Mouse (Mus musculus): ENCODE data around the gene Mical3. TPM values are rescaled to one million over a fixed set of nuclear protein-coding genes. Genes with fewer than 3 reads are reported as not detected.

Gene Mical3
- polyA plus RNA-seq, 1 experiment from 2014 or later, result 12.9 TPM

GRCm38 (mm10) chr6:121004959-121005358 lies 125.8 kb downstream of the Mical3 start:
- WGBS, result 32% methylated on average over 4 of the region's 4 CpGs
- no peak overlapping the region for H3K4me2 ChIP-seq (ENCODE audit: low read length)
- H3K36me3 ChIP-seq (ENCODE audit: control insufficient read depth, insufficient read depth, low read length), result peaks cover 25% of the 10 kb centered on the region
- DNase-seq (ENCODE audit: low spot score) (no peak), ATAC-seq (replicated peaks; ENCODE audit: low FRiP score, low TSS enrichment, low read depth) (no peak)
- no peak overlapping the region for H3K27ac ChIP-seq (ENCODE audit: low read depth)
- no peaks in the 10 kb centered on the region for H3K27me3 ChIP-seq (replicated peaks; ENCODE audit: control insufficient read depth, insufficient read depth, low read length)
- H3K4me1 ChIP-seq (replicated peaks; ENCODE audit: control insufficient read depth, insufficient read depth, low read length), result no peaks in the 10 kb centered on the region; the same call in 1 of the 2 replicates
- no peak overlapping the region for H3K9ac ChIP-seq (ENCODE audit: low read length)
- H3K4me3 ChIP-seq (ENCODE audit: low read depth, low read length), result no peak overlapping the region
- H3K9me3 ChIP-seq (ENCODE audit: control insufficient read depth, low read length), result no peaks in the 10 kb centered on the region

- Histone ChIP-seq H3K4me2 (ENCODE audit: low read length) (no peak overlapping the region), H3K27ac (ENCODE audit: low read depth) (no peak overlapping the region), H3K27me3 (replicated peaks; ENCODE audit: control insufficient read depth, insufficient read depth, low read length) (no peaks in the 10 kb centered on the region), H3K4me1 (replicated peaks; ENCODE audit: control insufficient read depth, insufficient read depth, low read length) (no peaks in the 10 kb centered on the region; the same call in 1 of the 2 replicates), H3K9ac (ENCODE audit: low read length) (no peak overlapping the region), H3K4me3 (ENCODE audit: low read depth, low read length) (no peak overlapping the region), H3K9me3 (ENCODE audit: control insufficient read depth, low read length) (no peaks in the 10 kb centered on the region), H3K36me3 (ENCODE audit: control insufficient read depth, insufficient read depth, low read length) (peaks cover 25% of the 10 kb centered on the region)
- no peak for DNase-seq (ENCODE audit: low spot score)
- 82% methylated on average over 3 of the region's 3 CpGs for WGBS
- ATAC-seq (replicated peaks; ENCODE audit: low FRiP score, low TSS enrichment, low read depth), result no peak
Measured at GRCm38 (mm10) chr6:121002952-121003351, 127.8 kb downstream of the Mical3 start.

GRCm38 (mm10) chr6:120999860-121000526 lies 130.8 kb downstream of the Mical3 start:
- H3K9me3 ChIP-seq (ENCODE audit: control insufficient read depth, low read length), result no peaks in the 10 kb centered on the region
- peaks cover 22% of the 10 kb centered on the region for H3K36me3 ChIP-seq (ENCODE audit: control insufficient read depth, insufficient read depth, low read length)
- no peak overlapping the region for H3K27ac ChIP-seq (ENCODE audit: low read depth)
- H3K4me2 ChIP-seq (ENCODE audit: low read length), result no peak overlapping the region
- ATAC-seq (replicated peaks; ENCODE audit: low FRiP score, low TSS enrichment, low read depth), result no peak
- H3K4me1 ChIP-seq (replicated peaks; ENCODE audit: control insufficient read depth, insufficient read depth, low read length), result no peaks in the 10 kb centered on the region; the same call in 1 of the 2 replicates
- DNase-seq (ENCODE audit: low spot score), result no peak
- 82% methylated on average over 8 of the region's 8 CpGs for WGBS
- no peak overlapping the region for H3K4me3 ChIP-seq (ENCODE audit: low read depth, low read length)
- no peak overlapping the region for H3K9ac ChIP-seq (ENCODE audit: low read length)
- no peaks in the 10 kb centered on the region for H3K27me3 ChIP-seq (replicated peaks; ENCODE audit: control insufficient read depth, insufficient read depth, low read length)

- H3K27me3 ChIP-seq (replicated peaks; ENCODE audit: control insufficient read depth, insufficient read depth, low read length), result no peaks in the 10 kb centered on the region
- ATAC-seq (replicated peaks; ENCODE audit: low FRiP score, low TSS enrichment, low read depth), result no peak
- no peak overlapping the region for H3K27ac ChIP-seq (ENCODE audit: low read depth)
- no peaks in the 10 kb centered on the region for H3K9me3 ChIP-seq (ENCODE audit: control insufficient read depth, low read length)
- WGBS, result 62% methylated on average over 5 of the region's 5 CpGs
- no peaks in the 10 kb centered on the region for H3K4me1 ChIP-seq (replicated peaks; ENCODE audit: control insufficient read depth, insufficient read depth, low read length)
- no peak for DNase-seq (ENCODE audit: low spot score)
- H3K4me3 ChIP-seq (ENCODE audit: low read depth, low read length), result no peak overlapping the region
- H3K9ac ChIP-seq (ENCODE audit: low read length), result no peak overlapping the region
- H3K4me2 ChIP-seq (ENCODE audit: low read length), result no peak overlapping the region
- peaks cover 22% of the 10 kb centered on the region for H3K36me3 ChIP-seq (ENCODE audit: control insufficient read depth, insufficient read depth, low read length)
Measured at GRCm38 (mm10) chr6:120999087-120999486, 131.7 kb downstream of the Mical3 start.

- DNase-seq (ENCODE audit: low spot score) (no peak), ATAC-seq (replicated peaks; ENCODE audit: low FRiP score, low TSS enrichment, low read depth) (no peak)
- Histone ChIP-seq H3K9me3 (ENCODE audit: control insufficient read depth, low read length) (no peaks in the 10 kb centered on the region), H3K4me2 (ENCODE audit: low read length) (no peak overlapping the region), H3K9ac (ENCODE audit: low read length) (no peak overlapping the region), H3K27ac (ENCODE audit: low read depth) (no peak overlapping the region), H3K4me3 (ENCODE audit: low read depth, low read length) (no peak overlapping the region), H3K27me3 (replicated peaks; ENCODE audit: control insufficient read depth, insufficient read depth, low read length) (no peaks in the 10 kb centered on the region), H3K36me3 (ENCODE audit: control insufficient read depth, insufficient read depth, low read length) (peaks cover 14% of the 10 kb centered on the region), H3K4me1 (replicated peaks; ENCODE audit: control insufficient read depth, insufficient read depth, low read length) (no peaks in the 10 kb centered on the region)
- 85% methylated on average over 6 of the region's 6 CpGs for WGBS
Measured at GRCm38 (mm10) chr6:120996607-120997006, 134.2 kb downstream of the Mical3 start.

GRCm38 (mm10) chr6:120995541-120995940 lies 135.3 kb downstream of the Mical3 start:
- H3K9ac ChIP-seq (ENCODE audit: low read length), result no peak overlapping the region
- no peak overlapping the region for H3K27ac ChIP-seq (ENCODE audit: low read depth)

GRCm38 (mm10) chr6:120991857-120992256 lies 138.9 kb downstream of the Mical3 start:
- no peak overlapping the region for H3K4me3 ChIP-seq (ENCODE audit: low read depth, low read length)
- no peaks in the 10 kb centered on the region for H3K27me3 ChIP-seq (replicated peaks; ENCODE audit: control insufficient read depth, insufficient read depth, low read length)
- ATAC-seq (replicated peaks; ENCODE audit: low FRiP score, low TSS enrichment, low read depth) (no peak), DNase-seq (ENCODE audit: low spot score) (no peak)
- H3K27ac ChIP-seq (ENCODE audit: low read depth), result no peak overlapping the region
- no peaks in the 10 kb centered on the region for H3K36me3 ChIP-seq (ENCODE audit: control insufficient read depth, insufficient read depth, low read length)
- no peaks in the 10 kb centered on the region for H3K9me3 ChIP-seq (ENCODE audit: control insufficient read depth, low read length)
- H3K4me1 ChIP-seq (replicated peaks; ENCODE audit: control insufficient read depth, insufficient read depth, low read length), result peaks cover 7% of the 10 kb centered on the region; the same call in 1 of the 2 replicates
- H3K4me2 ChIP-seq (ENCODE audit: low read length), result no peak overlapping the region
- no peak overlapping the region for H3K9ac ChIP-seq (ENCODE audit: low read length)
- WGBS, result 72% methylated on average over 6 of the region's 6 CpGs

More at GRCm38 (mm10) chr6:120995541-120995940, 135.3 kb downstream of the Mical3 start:
- DNase-seq (ENCODE audit: low spot score) (no peak), ATAC-seq (replicated peaks; ENCODE audit: low FRiP score, low TSS enrichment, low read depth) (no peak)
- Histone ChIP-seq H3K27me3 (replicated peaks; ENCODE audit: control insufficient read depth, insufficient read depth, low read length) (no peaks in the 10 kb centered on the region), H3K4me1 (replicated peaks; ENCODE audit: control insufficient read depth, insufficient read depth, low read length) (no peaks in the 10 kb centered on the region), H3K36me3 (ENCODE audit: control insufficient read depth, insufficient read depth, low read length) (0 out of 2 replicates have a peak, but pooled peaks cover 4% of the 10 kb centered on the region), H3K9me3 (ENCODE audit: control insufficient read depth, low read length) (no peaks in the 10 kb centered on the region), H3K4me3 (ENCODE audit: low read depth, low read length) (no peak overlapping the region), H3K4me2 (ENCODE audit: low read length) (no peak overlapping the region)
- 85% methylated on average over 9 of the region's 9 CpGs for WGBS

- no peak overlapping the region for H3K4me2 ChIP-seq (ENCODE audit: low read length)
- peaks cover 9% of the 10 kb centered on the region; the same call in 1 of the 2 replicates for H3K36me3 ChIP-seq (ENCODE audit: control insufficient read depth, insufficient read depth, low read length)
- DNase-seq (ENCODE audit: low spot score) (no peak), ATAC-seq (replicated peaks; ENCODE audit: low FRiP score, low TSS enrichment, low read depth) (no peak)
- H3K9me3 ChIP-seq (ENCODE audit: control insufficient read depth, low read length), result no peaks in the 10 kb centered on the region
- H3K4me3 ChIP-seq (ENCODE audit: low read depth, low read length), result no peak overlapping the region
- H3K9ac ChIP-seq (ENCODE audit: low read length), result no peak overlapping the region
- no peaks in the 10 kb centered on the region for H3K27me3 ChIP-seq (replicated peaks; ENCODE audit: control insufficient read depth, insufficient read depth, low read length)
- H3K27ac ChIP-seq (ENCODE audit: low read depth), result no peak overlapping the region
- WGBS, result 22% methylated on average over 10 of the region's 10 CpGs
- H3K4me1 ChIP-seq (replicated peaks; ENCODE audit: control insufficient read depth, insufficient read depth, low read length), result peaks cover 7% of the 10 kb centered on the region; the same call in 1 of the 2 replicates
Measured at GRCm38 (mm10) chr6:120987571-120988084, 143.2 kb downstream of the Mical3 start.

GRCm38 (mm10) chr6:120987164-120987563 lies 143.6 kb downstream of the Mical3 start:
- H3K9me3 ChIP-seq (ENCODE audit: control insufficient read depth, low read length), result no peaks in the 10 kb centered on the region
- 69% methylated on average over 10 of the region's 10 CpGs for WGBS

More at GRCm38 (mm10) chr6:120987164-120987563, 143.6 kb downstream of the Mical3 start:
- DNase-seq (ENCODE audit: low spot score) (no peak), ATAC-seq (replicated peaks; ENCODE audit: low FRiP score, low TSS enrichment, low read depth) (no peak)
- H3K9ac ChIP-seq (ENCODE audit: low read length), result no peak overlapping the region
- H3K27ac ChIP-seq (ENCODE audit: low read depth), result no peak overlapping the region
- peaks cover 7% of the 10 kb centered on the region; the same call in 1 of the 2 replicates for H3K4me1 ChIP-seq (replicated peaks; ENCODE audit: control insufficient read depth, insufficient read depth, low read length)
- H3K36me3 ChIP-seq (ENCODE audit: control insufficient read depth, insufficient read depth, low read length), result peaks cover 9% of the 10 kb centered on the region; the same call in 1 of the 2 replicates
- H3K27me3 ChIP-seq (replicated peaks; ENCODE audit: control insufficient read depth, insufficient read depth, low read length), result no peaks in the 10 kb centered on the region
- H3K4me3 ChIP-seq (ENCODE audit: low read depth, low read length), result no peak overlapping the region
- H3K4me2 ChIP-seq (ENCODE audit: low read length), result no peak overlapping the region
